Mouse (Mus musculus): ENCODE measurements at regions not wholly inside any gene's neighbourhood (a gene's known extent, or its start where the extent isn't known, plus 50 kb on each side); places are given as distances from the start of the nearest gene placed in this dataset.

- ATAC-seq (ENCODE audit: borderline replicate concordance, extremely low read depth, low FRiP score, low TSS enrichment), result no peak
- H3K4me3 ChIP-seq, result no peak overlapping the region
- H3K9ac ChIP-seq, result no peak overlapping the region
- WGBS, result 39% methylated on average over 13 of the region's 13 CpGs
- no peak overlapping the region for H3K4me2 ChIP-seq
- no peak overlapping the region for H3K27ac ChIP-seq
- H3K4me1 ChIP-seq, result no peaks in the 10 kb centered on the region
- no peaks in the 10 kb centered on the region for H3K27me3 ChIP-seq
- no peaks in the 10 kb centered on the region for H3K36me3 ChIP-seq
- no peaks in the 10 kb centered on the region for H3K9me3 ChIP-seq
Measured at GRCm38 (mm10) chr17:9751348-9752170, 82.0 kb upstream of the Pabpc6 start.

GRCm38 (mm10) chr17:9750046-9750445 is 80.5 kb upstream of the Pabpc6 start:
- Histone ChIP-seq H3K4me1 (no peaks in the 10 kb centered on the region), H3K4me3 (no peak overlapping the region), H3K27me3 (no peaks in the 10 kb centered on the region), H3K4me2 (no peak overlapping the region), H3K27ac (no peak overlapping the region), H3K36me3 (no peaks in the 10 kb centered on the region), H3K9me3 (no peaks in the 10 kb centered on the region), H3K9ac (no peak overlapping the region)
- no peak for ATAC-seq (ENCODE audit: borderline replicate concordance, extremely low read depth, low FRiP score, low TSS enrichment)
- 84% methylated on average over 8 of the region's 8 CpGs for whole genome bisulfite sequencing

GRCm38 (mm10) chr17:9749301-9749700 is 79.8 kb upstream of the Pabpc6 start:
- no peak overlapping the region for H3K4me2 ChIP-seq
- no peaks in the 10 kb centered on the region for H3K27me3 ChIP-seq
- no peak overlapping the region for H3K9ac ChIP-seq
- no peaks in the 10 kb centered on the region for H3K36me3 ChIP-seq
- WGBS, result 90% methylated on average over 3 of the region's 3 CpGs
- no peak overlapping the region for H3K4me3 ChIP-seq
- ATAC-seq (ENCODE audit: borderline replicate concordance, extremely low read depth, low FRiP score, low TSS enrichment), result no peak
- no peak overlapping the region for H3K27ac ChIP-seq
- H3K4me1 ChIP-seq, result no peaks in the 10 kb centered on the region
- no peaks in the 10 kb centered on the region for H3K9me3 ChIP-seq

- no peak for ATAC-seq (ENCODE audit: borderline replicate concordance, extremely low read depth, low FRiP score, low TSS enrichment)
- no peak overlapping the region for H3K27ac ChIP-seq
- H3K4me1 ChIP-seq, result no peaks in the 10 kb centered on the region
- no peak overlapping the region for H3K9ac ChIP-seq
- H3K4me2 ChIP-seq, result no peak overlapping the region
- H3K4me3 ChIP-seq, result no peak overlapping the region
- WGBS, result 80% methylated on average over 2 of the region's 2 CpGs
- H3K36me3 ChIP-seq, result no peaks in the 10 kb centered on the region
- H3K9me3 ChIP-seq, result no peaks in the 10 kb centered on the region
- H3K27me3 ChIP-seq, result no peaks in the 10 kb centered on the region
Measured at GRCm38 (mm10) chr17:9747893-9748292, 78.4 kb upstream of the Pabpc6 start.

GRCm38 (mm10) chr17:9743342-9743741 is 73.8 kb upstream of the Pabpc6 start:
- H3K9ac ChIP-seq, result no peak overlapping the region
- H3K27ac ChIP-seq, result no peak overlapping the region
- no peak overlapping the region for H3K4me2 ChIP-seq
- WGBS, result 72% methylated on average over 5 of the region's 5 CpGs
- no peaks in the 10 kb centered on the region for H3K9me3 ChIP-seq
- H3K4me1 ChIP-seq, result no peaks in the 10 kb centered on the region
- ATAC-seq (ENCODE audit: borderline replicate concordance, extremely low read depth, low FRiP score, low TSS enrichment), result no peak
- no peaks in the 10 kb centered on the region for H3K36me3 ChIP-seq
- H3K27me3 ChIP-seq, result no peaks in the 10 kb centered on the region
- no peak overlapping the region for H3K4me3 ChIP-seq

- H3K36me3 ChIP-seq, result no peaks in the 10 kb centered on the region
- ATAC-seq (ENCODE audit: borderline replicate concordance, extremely low read depth, low FRiP score, low TSS enrichment), result no peak
- no peak overlapping the region for H3K9ac ChIP-seq
- no peaks in the 10 kb centered on the region for H3K9me3 ChIP-seq
- WGBS, result 78% methylated on average over 5 of the region's 5 CpGs
- no peaks in the 10 kb centered on the region for H3K4me1 ChIP-seq
- H3K27me3 ChIP-seq, result no peaks in the 10 kb centered on the region
- H3K4me2 ChIP-seq, result no peak overlapping the region
- no peak overlapping the region for H3K4me3 ChIP-seq
- no peak overlapping the region for H3K27ac ChIP-seq
Measured at GRCm38 (mm10) chr17:9741321-9741720, 71.8 kb upstream of the Pabpc6 start.

- ATAC-seq (ENCODE audit: borderline replicate concordance, extremely low read depth, low FRiP score, low TSS enrichment), result no peak
- H3K36me3 ChIP-seq, result no peaks in the 10 kb centered on the region
- H3K4me3 ChIP-seq, result no peak overlapping the region
- 42% methylated on average over 3 of the region's 3 CpGs for WGBS
- no peak overlapping the region for H3K27ac ChIP-seq
- no peaks in the 10 kb centered on the region for H3K9me3 ChIP-seq
- H3K4me2 ChIP-seq, result no peak overlapping the region
- H3K27me3 ChIP-seq, result no peaks in the 10 kb centered on the region
- H3K4me1 ChIP-seq, result no peaks in the 10 kb centered on the region
- no peak overlapping the region for H3K9ac ChIP-seq
Measured at GRCm38 (mm10) chr17:9729020-9729419, 59.5 kb upstream of the Pabpc6 start.

- ATAC-seq (ENCODE audit: borderline replicate concordance, extremely low read depth, low FRiP score, low TSS enrichment), result no peak
- Histone ChIP-seq H3K4me2 (no peak overlapping the region), H3K9me3 (no peaks in the 10 kb centered on the region), H3K27ac (no peak overlapping the region), H3K4me1 (no peaks in the 10 kb centered on the region), H3K36me3 (no peaks in the 10 kb centered on the region), H3K4me3 (no peak overlapping the region), H3K9ac (no peak overlapping the region), H3K27me3 (no peaks in the 10 kb centered on the region)
- 68% methylated on average over 10 of the region's 10 CpGs for WGBS
Measured at GRCm38 (mm10) chr17:9725704-9726469, 56.4 kb upstream of the Pabpc6 start.

- no peaks in the 10 kb centered on the region for H3K36me3 ChIP-seq
- no peak for ATAC-seq (ENCODE audit: borderline replicate concordance, extremely low read depth, low FRiP score, low TSS enrichment)
- no peaks in the 10 kb centered on the region for H3K9me3 ChIP-seq
- H3K9ac ChIP-seq, result no peak overlapping the region
- WGBS, result 27% methylated on average over 4 of the region's 4 CpGs
- H3K27ac ChIP-seq, result no peak overlapping the region
- H3K4me1 ChIP-seq, result no peaks in the 10 kb centered on the region
- H3K4me2 ChIP-seq, result no peak overlapping the region
- H3K27me3 ChIP-seq, result no peaks in the 10 kb centered on the region
- H3K4me3 ChIP-seq, result no peak overlapping the region
Measured at GRCm38 (mm10) chr17:9723484-9723883, 54.0 kb upstream of the Pabpc6 start.

GRCm38 (mm10) chr17:9722709-9723108 is 53.2 kb upstream of the Pabpc6 start:
- no peak overlapping the region for H3K4me3 ChIP-seq
- WGBS, result 13% methylated on average over 4 of the region's 4 CpGs
- no peak overlapping the region for H3K9ac ChIP-seq
- no peaks in the 10 kb centered on the region for H3K36me3 ChIP-seq
- no peak overlapping the region for H3K4me2 ChIP-seq
- H3K27ac ChIP-seq, result no peak overlapping the region
- no peak for ATAC-seq (ENCODE audit: borderline replicate concordance, extremely low read depth, low FRiP score, low TSS enrichment)
- no peaks in the 10 kb centered on the region for H3K9me3 ChIP-seq
- no peaks in the 10 kb centered on the region for H3K27me3 ChIP-seq
- no peaks in the 10 kb centered on the region for H3K4me1 ChIP-seq

All from lung, embryonic 15.5 days (tissue).